Mouse (Mus musculus): Measurements from ENCODE around the gene Clec2g.

The Clec2g gene

DNA sequence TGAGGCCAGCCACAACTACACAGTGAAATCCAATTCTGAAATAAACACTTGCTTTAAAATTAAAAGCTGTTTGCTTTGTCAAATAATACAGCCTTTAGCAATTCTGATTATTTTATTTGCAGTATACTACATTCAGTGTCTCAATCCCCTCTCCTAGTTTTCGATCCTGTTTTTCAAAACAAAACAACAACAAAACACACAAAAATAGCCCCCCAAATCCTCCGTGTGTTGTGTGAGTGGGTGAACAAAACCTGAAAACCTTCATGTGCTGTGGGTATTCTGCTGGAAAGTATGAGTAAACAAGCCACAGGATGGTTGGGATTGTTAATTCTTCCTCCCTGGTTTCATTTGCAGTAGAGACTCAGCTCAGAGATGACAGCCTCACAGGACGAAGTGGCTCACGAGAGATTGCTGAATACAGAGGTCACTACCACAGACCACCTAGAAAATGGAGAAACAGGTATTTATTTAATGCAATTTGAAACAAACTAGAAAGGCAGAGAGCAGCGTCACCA is 79.6 kb downstream of the Clec2g start:
- no peak for DNase-seq (ENCODE audit: low spot score)

DNA sequence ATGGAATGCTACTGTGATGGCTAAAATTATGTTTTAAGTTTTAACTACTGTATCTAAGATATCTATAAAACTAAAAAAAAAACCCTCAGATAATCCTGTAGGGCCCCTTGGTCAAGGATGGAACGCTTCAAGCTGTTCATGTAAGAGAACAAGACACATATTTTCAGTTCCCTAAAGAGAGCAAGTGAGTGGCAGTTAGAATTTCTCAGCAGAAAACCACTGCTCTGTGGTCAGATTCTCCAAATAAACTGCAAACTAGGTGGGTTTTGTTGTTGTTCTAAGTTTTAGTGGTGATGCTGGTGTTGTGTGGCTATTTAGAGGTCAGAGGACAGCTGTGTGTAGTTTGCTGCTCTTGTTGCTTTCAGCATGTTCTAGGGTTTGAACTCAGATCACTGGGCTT is 80.2 kb downstream of the Clec2g start:
- no peak for DNase-seq (ENCODE audit: low spot score)

DNA sequence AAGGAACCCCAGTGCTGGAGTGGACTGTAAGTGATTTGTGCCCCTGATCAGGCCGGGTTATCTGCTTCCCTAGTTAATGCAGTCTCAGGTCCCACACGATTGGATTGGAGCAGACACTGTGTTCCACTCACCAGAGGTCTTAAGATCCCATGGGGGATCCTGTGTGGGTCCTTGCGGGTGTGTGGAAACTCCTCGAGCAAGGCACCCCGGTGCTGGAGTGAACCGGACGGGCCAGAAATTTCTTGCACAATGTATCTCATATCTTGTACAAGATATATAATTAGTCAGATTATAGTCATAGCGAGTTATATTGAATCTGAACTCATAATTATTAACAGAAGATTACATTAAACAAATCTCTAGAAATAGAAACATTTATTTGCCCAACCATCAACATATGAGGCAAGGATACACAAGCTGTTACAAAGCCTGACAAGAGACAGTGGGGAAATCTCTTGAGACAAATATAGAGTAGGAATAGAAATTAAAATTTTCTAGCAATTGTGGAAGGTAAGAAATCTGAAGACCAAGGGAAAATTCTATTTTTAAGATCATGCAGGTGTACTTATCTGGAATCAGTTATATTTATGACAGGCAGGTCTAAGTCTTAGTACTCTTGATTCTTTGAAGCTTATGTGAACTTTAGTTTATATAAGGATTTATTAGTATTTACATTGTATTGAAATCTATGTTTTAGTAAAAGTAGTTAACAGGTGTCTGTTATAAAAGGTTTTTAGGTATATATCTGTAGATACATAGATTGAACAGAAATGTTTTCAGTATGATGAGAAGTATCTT is 93.5 kb downstream of the Clec2g start:
- no peak for DNase-seq (ENCODE audit: low spot score)

- DNase-seq (ENCODE audit: low spot score), result no peak
These were observed 96.1 kb downstream of the Clec2g start for GRCm38 (mm10) chr6:129030175-129030824.

- DNase-seq (ENCODE audit: low spot score), result no peak
These were observed 96.8 kb downstream of the Clec2g start for GRCm38 (mm10) chr6:129030964-129031363.

DNA sequence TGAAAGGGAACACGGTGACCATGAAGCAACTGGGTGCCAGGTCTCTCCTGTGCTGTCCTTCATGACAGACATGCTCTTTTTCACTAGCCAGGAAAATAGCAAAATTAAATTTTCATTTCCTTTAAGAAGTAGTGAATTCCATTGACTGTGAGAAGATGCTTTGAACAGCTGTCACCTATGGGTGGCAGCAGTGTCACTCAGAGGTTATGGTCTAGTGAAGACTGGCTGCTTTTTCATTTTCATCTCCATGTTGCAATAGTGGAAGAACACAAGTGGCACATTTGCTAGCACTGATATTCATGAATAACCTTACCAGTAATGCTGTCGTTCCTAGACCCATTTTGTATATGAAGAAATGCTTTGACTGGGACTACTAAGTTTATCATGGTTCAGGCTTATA is 99.2 kb downstream of the Clec2g start:
- no peak for DNase-seq (ENCODE audit: low spot score)

Measured in testis, postnatal 10 days (tissue).